Mouse (Mus musculus): Measurements from ENCODE around the gene Cstb. TPM values are rescaled to one million over a fixed set of nuclear protein-coding genes. Genes with fewer than 3 reads are reported as not detected.

Gene Cstb
- 10 to 100 TPM; 41.0 to 41.7 TPM for total RNA-seq (2021)
- long read RNA-seq, experiment 1, transcript Cstb-201 (3 exons, 603 nt), result major isoform, 20 of 21 reads
- long read RNA-seq, experiment 1, partial matches to known transcripts, result 1 of 21 reads
- long read RNA-seq, experiment 1, other reads (novel, unspliced or antisense), result 0 of 21 reads
- long read RNA-seq, experiment 2, transcript Cstb-201 (3 exons, 603 nt), result major isoform, 15 of 15 reads
- long read RNA-seq, experiment 2, partial matches to known transcripts, result 0 of 15 reads
- long read RNA-seq, experiment 2, other reads (novel, unspliced or antisense), result 0 of 15 reads

GRCm38 (mm10) chr10:78425181-78426041 lies at the start of gene Cstb:
Gene Cstb, plus strand, starts transcription at chr10:78425669.
- intact Hi-C loops (cut with DNase I), result no loop called here
- peak within 1 kb of the TSS; percentile 65 for H3K4me3 ChIP-seq
- peak; percentile 82 to 87 for DNase-seq (ENCODE audit: extremely low spot score in 1 of 2, low spot score in 2 of 2)
- TF ChIP-seq CTCF (IDR thresholded peaks at IDR 0.05), result no peak
- peak within 1 kb of the TSS; percentile 96 for H3K27ac ChIP-seq

GRCm38 (mm10) chr10:78378516-78378915 lies 47.0 kb upstream of the Cstb start:
- no peak overlapping the region for H3K27ac ChIP-seq
- intact Hi-C loops (cut with DNase I), result no loop called here
- no peak overlapping the region for H3K4me3 ChIP-seq
- DNase-seq (ENCODE audit: extremely low spot score in 1 of 2, low spot score in 2 of 2), result no peak
- peak; percentile 12; the same call in 1 of the 2 replicates for TF ChIP-seq CTCF (IDR thresholded peaks at IDR 0.05)

- no peak for TF ChIP-seq CTCF (IDR thresholded peaks at IDR 0.05)
- no peak overlapping the region for H3K27ac ChIP-seq
- H3K4me3 ChIP-seq, result no peak overlapping the region
- no peak for DNase-seq (ENCODE audit: extremely low spot score in 1 of 2, low spot score in 2 of 2)
- intact Hi-C loops (cut with DNase I), result loop anchor here (10.0 kb wide), 1 partner anchor 379 kb away; no protein-coding TSS in a partner anchor
These were observed 41.9 kb upstream of the Cstb start for GRCm38 (mm10) chr10:78383567-78383966.

GRCm38 (mm10) chr10:78385520-78385919 lies 39.9 kb upstream of the Cstb start:
- DNase-seq (ENCODE audit: extremely low spot score in 1 of 2, low spot score in 2 of 2), result no peak
- H3K4me3 ChIP-seq, result no peak overlapping the region
- peak overlapping the region; percentile 15; the same call in 1 of the 2 replicates for H3K27ac ChIP-seq
- TF ChIP-seq CTCF (IDR thresholded peaks at IDR 0.05), result no peak
- intact Hi-C loops (cut with DNase I), result loop anchor here (1.0 to 10.0 kb wide), 2 partner anchors 12 to 381 kb away; no protein-coding TSS in a partner anchor

- peak overlapping the region; percentile 90 for H3K27ac ChIP-seq
- no peak for TF ChIP-seq CTCF (IDR thresholded peaks at IDR 0.05)
- peak; percentile 59 to 63 for DNase-seq (ENCODE audit: extremely low spot score in 1 of 2, low spot score in 2 of 2)
- H3K4me3 ChIP-seq, result peak overlapping the region; percentile 11; the same call in 1 of the 2 replicates
- intact Hi-C loops (cut with DNase I), result loop anchor here (1.0 to 10.0 kb wide), 3 partner anchors 36 to 384 kb away; partner anchors contain the start of gene Agpat3
These were observed 37.1 kb upstream of the Cstb start for GRCm38 (mm10) chr10:78388216-78388980.

GRCm38 (mm10) chr10:78390982-78391470 lies 34.4 kb upstream of the Cstb start:
- no peak overlapping the region for H3K4me3 ChIP-seq
- H3K27ac ChIP-seq, result no peak overlapping the region
- no peak for DNase-seq (ENCODE audit: extremely low spot score in 1 of 2, low spot score in 2 of 2)
- intact Hi-C loops (cut with DNase I), result no loop called here
- TF ChIP-seq CTCF (IDR thresholded peaks at IDR 0.05), result no peak

- peak; percentile 80 to 84 for DNase-seq (ENCODE audit: extremely low spot score in 1 of 2, low spot score in 2 of 2)
- H3K27ac ChIP-seq, result no peak overlapping the region
- intact Hi-C loops (cut with DNase I), result loop anchor here (1.0 to 2.0 kb wide), 2 partner anchors 69 to 113 kb away; no protein-coding TSS in a partner anchor
- H3K4me3 ChIP-seq, result no peak overlapping the region
- peak; percentile 97; the same call in 1 of the 2 replicates for TF ChIP-seq CTCF (IDR thresholded peaks at IDR 0.05)
These were observed 33.4 kb upstream of the Cstb start for GRCm38 (mm10) chr10:78392072-78392471.

GRCm38 (mm10) chr10:78395377-78395776 lies 30.1 kb upstream of the Cstb start:
- DNase-seq (ENCODE audit: extremely low spot score in 1 of 2, low spot score in 2 of 2), result no peak
- intact Hi-C loops (cut with DNase I), result no loop called here
- no peak; the same call in 1 of the 2 replicates for TF ChIP-seq CTCF (IDR thresholded peaks at IDR 0.05)
- H3K4me3 ChIP-seq, result no peak overlapping the region
- H3K27ac ChIP-seq, result no peak overlapping the region

GRCm38 (mm10) chr10:78395819-78396624 lies 29.4 kb upstream of the Cstb start:
- H3K4me3 ChIP-seq, result no peak overlapping the region
- H3K27ac ChIP-seq, result peak overlapping the region; percentile 47; the same call in 1 of the 2 replicates
- peak; percentile 94 to 99 for DNase-seq (ENCODE audit: extremely low spot score in 1 of 2, low spot score in 2 of 2)
- peak; percentile 100 for TF ChIP-seq CTCF (IDR thresholded peaks at IDR 0.05)
- intact Hi-C loops (cut with DNase I), result no loop called here

GRCm38 (mm10) chr10:78396625-78396885 lies 28.9 kb upstream of the Cstb start:
- Histone ChIP-seq H3K4me3 (no peak overlapping the region), H3K27ac (peak overlapping the region; percentile 47; the same call in 1 of the 2 replicates)
- intact Hi-C loops (cut with DNase I), result no loop called here
- DNase-seq (ENCODE audit: extremely low spot score in 1 of 2, low spot score in 2 of 2), result no peak
- no peak for TF ChIP-seq CTCF (IDR thresholded peaks at IDR 0.05)

Data from left cerebral cortex, adult 2 months (tissue).